ENCODE assay signal across 29 mouse cellular contexts in genomic region chr6:25032878-25033509, GRCm38 (mm10).
DNase-seq lines count a peak whose midpoint lies in the region; ATAC-seq and TF ChIP-seq lines count a peak whose summit lies in the region.
"Had no signal": no experiment of that assay in that cellular context is flagged by ENCODE, and none has a peak within 500 bp of the region (broad histone marks: within the 10 kb centered on the region; RNA-seq: fewer than 3 reads in every experiment).

No protein-coding gene starts in this region.

- DNase-seq in forebrain, embryonic 11.5 days (ENCODE audit: low spot score), result no peak
- no peak for DNase-seq in forebrain, postnatal 0 days
- peak; percentile 21 for DNase-seq in layer of hippocampus, adult 9-11 months
- no peak for DNase-seq in layer of hippocampus, postnatal 36 days
- DNase-seq in ES-E14 (ENCODE audit: low read depth, low spot score), result peak; percentile 51
- DNase-seq in brain, embryonic 14.5 days (ENCODE audit: low read depth), result peak; percentile 37
- no peak for DNase-seq in hindbrain, embryonic 10.5 days (ENCODE audit: low spot score)
- DNase-seq in hindbrain, embryonic 14.5 days (ENCODE audit: low spot score), result no peak
- DNase-seq: adrenal gland, postnatal 14 days; cerebellum, adult 9-11 months; gastrocnemius, postnatal 25 days; heart, adult 18-20 months; heart, postnatal 10 days; kidney, adult 18-20 months; lung, postnatal 36 days; right cerebral cortex, adult 18-20 months; right cerebral cortex, postnatal 4 days; thymus, adult 18-20 months; thymus, postnatal 4 days had no signal

- H3K27me3 ChIP-seq in forebrain, embryonic 11.5 days (ENCODE audit: control insufficient read depth, insufficient read depth, low read length), result no peaks in the 10 kb centered on the region
- no peaks in the 10 kb centered on the region for H3K27me3 ChIP-seq in forebrain, postnatal 0 days (ENCODE audit: insufficient read depth, low read length)
- no peaks in the 10 kb centered on the region for H3K27me3 ChIP-seq in hindbrain, embryonic 10.5 days (ENCODE audit: insufficient read depth, poor library complexity, severe bottlenecking)
- H3K27me3 ChIP-seq in hindbrain, embryonic 14.5 days (ENCODE audit: control insufficient read depth, insufficient read depth, low read length), result no peaks in the 10 kb centered on the region
- H3K27me3 ChIP-seq: heart, embryonic 12.5 days; limb, embryonic 15.5 days; lung, embryonic 15.5 days; neural tube, embryonic 15.5 days; stomach, embryonic 15.5 days had no signal

- in situ Hi-C loops in ES-E14 (cut with MboI; ENCODE audit: low sequenced_read_pairs in 2 of 2, unreplicated experiment in 2 of 2), result no loop called here

- no peak overlapping the region for H3K4me3 ChIP-seq in forebrain, embryonic 11.5 days (ENCODE audit: low read depth, low read length)
- H3K4me3 ChIP-seq in forebrain, postnatal 0 days (ENCODE audit: low read depth, low read length), result no peak overlapping the region
- no peak overlapping the region for H3K4me3 ChIP-seq in ES-E14 (ENCODE audit: insufficient read depth in 1 of 2, low read depth in 1 of 2, low read length in 2 of 2, poor library complexity in 1 of 2, severe bottlenecking in 1 of 2)
- no peak overlapping the region for H3K4me3 ChIP-seq in hindbrain, embryonic 10.5 days
- H3K4me3 ChIP-seq in hindbrain, embryonic 14.5 days (replicated peaks; ENCODE audit: low read length), result no peak overlapping the region
- H3K4me3 ChIP-seq: forebrain, embryonic 10.5 days; heart, embryonic 12.5 days; limb, embryonic 15.5 days; lung, embryonic 15.5 days; neural tube, embryonic 15.5 days; stomach, embryonic 15.5 days had no signal

- TF ChIP-seq POLR2A in brain, embryonic 14.5 days (IDR thresholded peaks at IDR 0.05; ENCODE audit: borderline replicate concordance, extremely low read depth, insufficient read depth, insufficient read length, poor library complexity, severe bottlenecking), result no peak

- no peak overlapping the region for H3K27ac ChIP-seq in forebrain, embryonic 11.5 days (ENCODE audit: low read depth, low read length)
- H3K27ac ChIP-seq in forebrain, postnatal 0 days (ENCODE audit: low read depth, low read length), result no peak overlapping the region
- no peak overlapping the region; the same call in 1 of the 2 replicates for H3K27ac ChIP-seq in ES-E14 (ENCODE audit: insufficient read depth, low read depth, low read length, poor library complexity, severe bottlenecking)
- H3K27ac ChIP-seq in hindbrain, embryonic 10.5 days, result no peak overlapping the region
- no peak overlapping the region for H3K27ac ChIP-seq in hindbrain, embryonic 14.5 days
- H3K27ac ChIP-seq: forebrain, embryonic 10.5 days; kidney, postnatal 0 days; limb, embryonic 15.5 days; liver, embryonic 14.5 days; lung, embryonic 15.5 days; neural tube, embryonic 15.5 days; stomach, embryonic 15.5 days had no signal

- no peak overlapping the region for H3K4me2 ChIP-seq in forebrain, embryonic 11.5 days (ENCODE audit: low read depth, low read length, severe bottlenecking)
- no peak overlapping the region for H3K4me2 ChIP-seq in forebrain, postnatal 0 days (ENCODE audit: low read depth)
- H3K4me2 ChIP-seq in hindbrain, embryonic 14.5 days (replicated peaks), result no peak overlapping the region
- H3K4me2 ChIP-seq: heart, embryonic 12.5 days; limb, embryonic 15.5 days; lung, embryonic 15.5 days; neural tube, embryonic 15.5 days; stomach, embryonic 15.5 days had no signal

- H3K36me3 ChIP-seq in forebrain, embryonic 11.5 days (ENCODE audit: control insufficient read depth, insufficient read depth, low read length), result no peaks in the 10 kb centered on the region
- H3K36me3 ChIP-seq in forebrain, postnatal 0 days (ENCODE audit: insufficient read depth), result no peaks in the 10 kb centered on the region
- H3K36me3 ChIP-seq in ES-E14 (ENCODE audit: control insufficient read depth, insufficient read depth, low read length, poor library complexity, severe bottlenecking), result no peaks in the 10 kb centered on the region
- no peaks in the 10 kb centered on the region for H3K36me3 ChIP-seq in hindbrain, embryonic 10.5 days
- no peaks in the 10 kb centered on the region for H3K36me3 ChIP-seq in hindbrain, embryonic 14.5 days (replicated peaks; ENCODE audit: control insufficient read depth, insufficient read depth)
- H3K36me3 ChIP-seq: forebrain, embryonic 10.5 days; heart, embryonic 12.5 days; limb, embryonic 15.5 days; lung, embryonic 15.5 days; neural tube, embryonic 15.5 days; stomach, embryonic 15.5 days had no signal

- H3K9me3 ChIP-seq in forebrain, embryonic 11.5 days (ENCODE audit: control insufficient read depth, low read length), result no peaks in the 10 kb centered on the region
- H3K9me3 ChIP-seq in forebrain, postnatal 0 days (ENCODE audit: low read length), result no peaks in the 10 kb centered on the region
- H3K9me3 ChIP-seq in ES-E14 (ENCODE audit: control insufficient read depth, insufficient read depth, low read depth, low read length), result no peaks in the 10 kb centered on the region
- H3K9me3 ChIP-seq in hindbrain, embryonic 10.5 days, result no peaks in the 10 kb centered on the region
- no peaks in the 10 kb centered on the region for H3K9me3 ChIP-seq in hindbrain, embryonic 14.5 days (ENCODE audit: control insufficient read depth, low read length)
- H3K9me3 ChIP-seq: forebrain, embryonic 10.5 days; heart, embryonic 12.5 days; limb, embryonic 15.5 days; lung, embryonic 15.5 days; neural tube, embryonic 15.5 days; stomach, embryonic 15.5 days had no signal

- peak; percentile 49; the same call in 1 of the 2 replicates for ATAC-seq in forebrain, embryonic 11.5 days (replicated peaks; ENCODE audit: low FRiP score)
- no peak for ATAC-seq in forebrain, postnatal 0 days
- no peak for ATAC-seq in hindbrain, embryonic 14.5 days (ENCODE audit: low FRiP score)
- ATAC-seq: inflammation-experienced regulatory T-cells, adult 6 months; Patski had no signal

- no peak for TF ChIP-seq CTCF in forebrain, postnatal 0 days (IDR thresholded peaks at IDR 0.05; ENCODE audit: low read depth)
- no peak for TF ChIP-seq CTCF in brain, embryonic 14.5 days (IDR thresholded peaks at IDR 0.05; ENCODE audit: borderline replicate concordance, extremely low read depth, insufficient read depth, insufficient read length)

- no peaks in the 10 kb centered on the region for H3K4me1 ChIP-seq in forebrain, embryonic 11.5 days (replicated peaks; ENCODE audit: control insufficient read depth, insufficient read depth, low read length)
- H3K4me1 ChIP-seq in forebrain, postnatal 0 days (ENCODE audit: insufficient read depth), result no peaks in the 10 kb centered on the region
- peaks cover 0 to 3% of the 10 kb centered on the region in 2 experiments; a peak in 1 of 4 replicates for H3K4me1 ChIP-seq in ES-E14 (ENCODE audit: control insufficient read depth in 2 of 2, insufficient read depth in 2 of 2, low read length in 2 of 2, poor library complexity in 1 of 2)
- H3K4me1 ChIP-seq in hindbrain, embryonic 10.5 days (replicated peaks), result no peaks in the 10 kb centered on the region
- H3K4me1 ChIP-seq in hindbrain, embryonic 14.5 days (replicated peaks; ENCODE audit: control insufficient read depth, insufficient read depth, low read length), result no peaks in the 10 kb centered on the region
- H3K4me1 ChIP-seq: heart, embryonic 12.5 days; limb, embryonic 15.5 days; lung, embryonic 15.5 days; neural tube, embryonic 15.5 days; stomach, embryonic 15.5 days had no signal

- 30% methylated on average over 2 of the region's 2 CpGs for WGBS in forebrain, embryonic 11.5 days
- 11% methylated on average over 2 of the region's 2 CpGs for WGBS in forebrain, postnatal 0 days
- 64% methylated on average over 2 of the region's 2 CpGs for WGBS in hindbrain, embryonic 10.5 days
- WGBS in hindbrain, embryonic 14.5 days, result 42% methylated on average over 2 of the region's 2 CpGs

- H3K9ac ChIP-seq in forebrain, embryonic 11.5 days (ENCODE audit: low read length), result no peak overlapping the region
- no peak overlapping the region for H3K9ac ChIP-seq in forebrain, postnatal 0 days
- H3K9ac ChIP-seq in ES-E14 (ENCODE audit: insufficient read depth, low read depth, low read length, poor library complexity, severe bottlenecking), result no peak overlapping the region
- no peak overlapping the region for H3K9ac ChIP-seq in hindbrain, embryonic 14.5 days
- H3K9ac ChIP-seq: heart, embryonic 12.5 days; limb, embryonic 15.5 days; liver, embryonic 14.5 days; lung, embryonic 15.5 days; neural tube, embryonic 15.5 days; stomach, embryonic 15.5 days had no signal

TF ChIP-seq in ES-E14, 5 proteins besides CTCF, POLR2A, EP300 and RAD21:
- no peak for TF ChIP-seq ZC3H11A (IDR thresholded peaks at IDR 0.05; ENCODE audit: borderline replicate concordance, low read depth, low read length)
- no peak for TF ChIP-seq ZNF384 (IDR thresholded peaks at IDR 0.05; ENCODE audit: low read depth, low read length)

Comparison
In these comparisons a context has a peak if more than half of its experiments do, and no peak if none do; other contexts are left out.
1. DNase-seq: peak in layer of hippocampus, adult 9-11 months (single experiment), ES-E14 (single experiment) and brain, embryonic 14.5 days (single experiment); none in forebrain, embryonic 11.5 days (single experiment), forebrain, postnatal 0 days (single experiment), layer of hippocampus, postnatal 36 days (0 of 2), hindbrain, embryonic 10.5 days (single experiment) and hindbrain, embryonic 14.5 days (single experiment).